In genomic region chr5:146384935-146385591, GRCm38 (mm10) we compare ENCODE assay signal across 8 mouse cellular contexts. TPM values are rescaled to one million over a fixed set of nuclear protein-coding genes. Genes with fewer than 3 reads are reported as not detected.
DNase-seq lines count a peak whose midpoint lies in the region; ATAC-seq lines count a peak whose summit lies in the region.

Gene Wasf3, plus strand, starts transcription at chr5:146384985.

- peak within 1 kb of the TSS; percentile 83 for H3K27ac ChIP-seq in limb, embryonic 10.5 days
- H3K27ac ChIP-seq in midbrain, embryonic 13.5 days: peak within 1 kb of the TSS; percentile 85
- H3K27ac ChIP-seq in stomach, embryonic 16.5 days (ENCODE audit: low read length): no peak within 1 kb of the TSS

- H3K36me3 ChIP-seq in limb, embryonic 10.5 days: peaks cover 8% of the 10 kb centered on the region
- H3K36me3 ChIP-seq in midbrain, embryonic 13.5 days: 0 out of 2 replicates have a peak, but pooled peaks cover 2% of the 10 kb centered on the region
- no peaks in the 10 kb centered on the region for H3K36me3 ChIP-seq in stomach, embryonic 16.5 days (ENCODE audit: control insufficient read depth, insufficient read depth, low read length)

- H3K4me3 ChIP-seq in limb, embryonic 10.5 days: peak within 1 kb of the TSS; percentile 74
- H3K4me3 ChIP-seq in midbrain, embryonic 13.5 days (replicated peaks): peak within 1 kb of the TSS; percentile 78
- peak within 1 kb of the TSS; percentile 61 for H3K4me3 ChIP-seq in stomach, embryonic 16.5 days (replicated peaks; ENCODE audit: low read length)

- DNase-seq in adrenal gland, postnatal 25 days: peak; percentile 91
- peak; percentile 90 for DNase-seq in embryo, embryonic 9.5 days (ENCODE audit: extremely low spot score)
- DNase-seq in kidney, adult 8-10 months: peak; percentile 48 to 49
- DNase-seq in limb, embryonic 10.5 days (ENCODE audit: low spot score): peak; percentile 89
- no peak for DNase-seq in thymus, postnatal 0 days (ENCODE audit: low spot score)

- peak within 1 kb of the TSS; percentile 70 for H3K4me2 ChIP-seq in midbrain, embryonic 13.5 days (replicated peaks)
- peak within 1 kb of the TSS; percentile 69 for H3K4me2 ChIP-seq in stomach, embryonic 16.5 days (ENCODE audit: low read depth, low read length)

- H3K4me1 ChIP-seq in limb, embryonic 10.5 days: peaks cover 15% of the 10 kb centered on the region
- H3K4me1 ChIP-seq in midbrain, embryonic 13.5 days (replicated peaks): peaks cover 8% of the 10 kb centered on the region
- H3K4me1 ChIP-seq in stomach, embryonic 16.5 days (ENCODE audit: control insufficient read depth, insufficient read depth, low read length): no peaks in the 10 kb centered on the region

- peak within 1 kb of the TSS; percentile 74 for H3K9ac ChIP-seq in midbrain, embryonic 13.5 days (replicated peaks)
- peak within 1 kb of the TSS; percentile 64 for H3K9ac ChIP-seq in stomach, embryonic 16.5 days (ENCODE audit: low read length)

- no peaks in the 10 kb centered on the region for H3K27me3 ChIP-seq in limb, embryonic 10.5 days (ENCODE audit: low read depth, poor library complexity, severe bottlenecking)
- H3K27me3 ChIP-seq in midbrain, embryonic 13.5 days: no peaks in the 10 kb centered on the region
- H3K27me3 ChIP-seq in stomach, embryonic 16.5 days (ENCODE audit: control insufficient read depth, insufficient read depth, low read length): 0 out of 2 replicates have a peak, but pooled peaks cover 4% of the 10 kb centered on the region

- peak; percentile 55 for ATAC-seq in granulocyte monocyte progenitor cell, adult 5-6 weeks (replicated peaks; ENCODE audit: poor library complexity, severe bottlenecking)
- ATAC-seq in midbrain, embryonic 13.5 days: peak; percentile 98
- ATAC-seq in stomach, embryonic 16.5 days (ENCODE audit: insufficient read depth, low FRiP score): peak; percentile 94

- H3K9me3 ChIP-seq in limb, embryonic 10.5 days (replicated peaks): no peaks in the 10 kb centered on the region
- 0 out of 2 replicates have a peak, but pooled peaks cover 3% of the 10 kb centered on the region for H3K9me3 ChIP-seq in midbrain, embryonic 13.5 days
- peaks cover 5% of the 10 kb centered on the region; the same call in 1 of the 2 replicates for H3K9me3 ChIP-seq in stomach, embryonic 16.5 days (replicated peaks; ENCODE audit: control insufficient read depth, low read length)

- WGBS in limb, embryonic 10.5 days: under 1% methylated on average over 66 of the region's 66 CpGs
- WGBS in midbrain, embryonic 13.5 days: under 1% methylated on average over 54 of the region's 66 CpGs
- WGBS in stomach, embryonic 16.5 days: under 1% methylated on average over 66 of the region's 66 CpGs

RNA-seq across cellular contexts. Expression of gene Wasf3, which starts in this region (rescaled TPM):
- 36.6 and 36.9 TPM in 2 replicates for total RNA-seq in adrenal gland, postnatal 25 days (2021)
- not detected in 2 replicates for total RNA-seq in granulocyte monocyte progenitor cell, adult 5-6 weeks (2014; fragmentation: Nextera tagmentation)
- not detected in 2 replicates for total RNA-seq in granulocyte monocyte progenitor cell, adult 5-6 weeks (2017)
- polyA plus RNA-seq in limb, embryonic 10.5 days (2016; fragmentation: Nextera tagmentation; extraction: Ambion mirVana): 4.1 and 4.8 TPM in 2 replicates
- polyA plus RNA-seq in midbrain, embryonic 13.5 days (2015; fragmentation: Nextera tagmentation; extraction: Ambion mirVana): 11.5 and 12.1 TPM in 2 replicates
- polyA plus RNA-seq in stomach, embryonic 16.5 days (2015; fragmentation: Nextera tagmentation; extraction: Ambion mirVana): 1.8 and 1.9 TPM in 2 replicates
- polyA plus RNA-seq in thymus, postnatal 0 days (2015; fragmentation: Nextera tagmentation; extraction: Ambion mirVana): 0.29 and 0.35 TPM in 2 replicates

Comparison
In these comparisons a context has a peak if more than half of its experiments do, and no peak if none do; other contexts are left out.
1. RNA of gene Wasf3 (total RNA-seq): 36.6 to 36.9 TPM in adrenal gland, postnatal 25 days; not detected in granulocyte monocyte progenitor cell, adult 5-6 weeks; every median in the first group is over 10 times any median in the second.
2. Peak in ATAC-seq in granulocyte monocyte progenitor cell, adult 5-6 weeks; RNA of the gene not detected or under 1 TPM.
3. Peak in every context shown above with its lines, with median percentiles within 50 percentile points of each other: ATAC-seq and H3K4me3 ChIP-seq.